Mouse (Mus musculus): ENCODE data around the gene Ssh2. TPM values are rescaled to one million over a fixed set of nuclear protein-coding genes. Genes with fewer than 3 reads are reported as not detected.

Ssh2 gene
- polyA plus RNA-seq, 1 experiment from 2014 or later: 17.6 TPM

DNA sequence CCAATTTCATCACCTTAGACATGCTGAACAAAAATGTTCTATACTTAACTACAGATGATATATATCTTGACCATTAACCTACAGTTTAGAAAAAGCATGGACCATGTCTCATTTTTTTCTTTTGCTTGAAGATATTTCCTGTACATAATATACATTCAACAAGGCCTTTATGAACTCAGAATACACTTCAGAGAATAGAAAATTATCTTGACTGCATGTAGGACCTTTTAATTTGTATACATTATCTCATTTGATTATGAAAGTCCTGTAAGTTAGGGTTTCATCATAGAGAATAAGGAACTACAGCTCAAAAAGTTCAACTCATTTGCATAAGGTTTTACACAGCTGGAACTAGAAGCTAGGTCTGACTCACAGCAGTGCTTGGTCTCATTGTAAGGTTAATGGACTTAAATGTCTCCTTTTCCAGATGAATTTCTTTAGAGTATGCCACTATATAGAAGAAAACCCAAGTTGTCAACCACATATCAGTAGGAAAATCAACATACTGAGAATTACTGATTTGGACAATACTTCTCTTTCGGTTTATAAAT is 1.9 kb upstream of the Ssh2 start:
- Histone ChIP-seq H3K36me3 (ENCODE audit: control insufficient read depth, insufficient read depth, low read length) (no peaks in the 10 kb centered on the region), H3K4me3 (ENCODE audit: low read depth, low read length) (no peak overlapping the region), H3K4me1 (replicated peaks; ENCODE audit: control insufficient read depth, insufficient read depth, low read length) (peaks cover 2% of the 10 kb centered on the region; the same call in 1 of the 2 replicates), H3K27ac (ENCODE audit: low read depth, low read length) (no peak overlapping the region), H3K9me3 (ENCODE audit: control insufficient read depth, low read length) (no peaks in the 10 kb centered on the region), H3K27me3 (ENCODE audit: control insufficient read depth, insufficient read depth, low read length) (no peaks in the 10 kb centered on the region), H3K9ac (ENCODE audit: low read length) (no peak overlapping the region), H3K4me2 (ENCODE audit: low read depth, low read length, severe bottlenecking) (no peak overlapping the region)
- ATAC-seq (replicated peaks; ENCODE audit: low FRiP score) (no peak), DNase-seq (ENCODE audit: low spot score) (no peak)
- 87% methylated on average over 1 of the region's 1 CpGs for WGBS

DNA sequence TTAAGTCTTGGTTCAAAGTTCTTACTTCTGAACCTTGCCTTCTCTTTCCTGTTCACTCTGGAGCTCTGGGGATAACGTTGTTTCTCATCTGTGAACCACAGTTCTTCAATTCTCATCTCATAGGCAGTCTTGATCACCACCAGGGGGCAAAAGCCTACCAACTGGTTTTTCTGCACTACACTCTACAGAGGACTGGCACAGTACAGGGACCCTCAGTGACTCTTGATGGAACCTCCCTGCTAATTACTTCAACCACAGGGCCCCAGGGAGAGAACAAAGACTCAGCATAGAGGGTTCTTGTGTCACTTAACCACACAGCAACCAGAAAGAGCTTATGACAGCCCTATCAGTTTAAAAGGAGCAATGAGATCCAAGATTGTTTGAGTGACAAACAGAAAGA is 1.3 kb upstream of the Ssh2 start:
- Histone ChIP-seq H3K27me3 (ENCODE audit: control insufficient read depth, insufficient read depth, low read length) (no peaks in the 10 kb centered on the region), H3K4me1 (replicated peaks; ENCODE audit: control insufficient read depth, insufficient read depth, low read length) (peaks cover 2% of the 10 kb centered on the region; the same call in 1 of the 2 replicates), H3K4me3 (ENCODE audit: low read depth, low read length) (no peak overlapping the region), H3K9ac (ENCODE audit: low read length) (no peak overlapping the region), H3K27ac (ENCODE audit: low read depth, low read length) (no peak overlapping the region), H3K9me3 (ENCODE audit: control insufficient read depth, low read length) (no peaks in the 10 kb centered on the region), H3K4me2 (ENCODE audit: low read depth, low read length, severe bottlenecking) (peak overlapping the region; percentile 85; the same call in 1 of the 2 replicates), H3K36me3 (ENCODE audit: control insufficient read depth, insufficient read depth, low read length) (no peaks in the 10 kb centered on the region)
- DNase-seq (ENCODE audit: low spot score): peak; percentile 63
- 3% methylated on average over 1 of the region's 1 CpGs for WGBS
- no peak for ATAC-seq (replicated peaks; ENCODE audit: low FRiP score)

DNA sequence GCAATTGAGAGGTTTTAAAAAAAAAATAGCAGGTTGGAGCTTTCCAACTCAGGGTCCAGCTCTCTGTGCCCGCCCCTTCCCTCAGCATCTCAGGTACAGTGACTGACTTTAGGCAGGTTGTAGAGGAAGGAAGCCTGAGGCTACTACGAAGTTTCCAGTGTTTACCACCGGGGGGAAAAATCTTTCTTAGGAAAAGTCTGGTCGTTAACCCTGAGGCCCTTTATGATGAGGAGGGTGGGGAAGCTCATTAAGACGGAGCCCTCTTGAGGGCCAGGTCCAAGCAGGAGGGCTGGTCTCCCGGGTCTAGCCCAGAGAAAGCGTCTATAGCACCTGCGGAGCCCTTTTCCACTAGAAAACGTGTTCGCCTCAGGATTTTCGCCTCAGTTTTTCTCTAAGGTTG is 604 bp upstream of the Ssh2 start:
- Histone ChIP-seq H3K27ac (ENCODE audit: low read depth, low read length) (peak overlapping the region; percentile 98; the same call in 1 of the 2 replicates), H3K36me3 (ENCODE audit: control insufficient read depth, insufficient read depth, low read length) (no peaks in the 10 kb centered on the region), H3K4me2 (ENCODE audit: low read depth, low read length, severe bottlenecking) (peak overlapping the region; percentile 85), H3K4me3 (ENCODE audit: low read depth, low read length) (peak overlapping the region; percentile 93), H3K27me3 (ENCODE audit: control insufficient read depth, insufficient read depth, low read length) (no peaks in the 10 kb centered on the region), H3K9me3 (ENCODE audit: control insufficient read depth, low read length) (no peaks in the 10 kb centered on the region), H3K9ac (ENCODE audit: low read length) (peak overlapping the region; percentile 92), H3K4me1 (replicated peaks; ENCODE audit: control insufficient read depth, insufficient read depth, low read length) (peaks cover 2% of the 10 kb centered on the region; the same call in 1 of the 2 replicates)
- ATAC-seq (replicated peaks; ENCODE audit: low FRiP score): peak; percentile 54
- WGBS: 2% methylated on average over 11 of the region's 11 CpGs
- DNase-seq (ENCODE audit: low spot score): no peak

DNA sequence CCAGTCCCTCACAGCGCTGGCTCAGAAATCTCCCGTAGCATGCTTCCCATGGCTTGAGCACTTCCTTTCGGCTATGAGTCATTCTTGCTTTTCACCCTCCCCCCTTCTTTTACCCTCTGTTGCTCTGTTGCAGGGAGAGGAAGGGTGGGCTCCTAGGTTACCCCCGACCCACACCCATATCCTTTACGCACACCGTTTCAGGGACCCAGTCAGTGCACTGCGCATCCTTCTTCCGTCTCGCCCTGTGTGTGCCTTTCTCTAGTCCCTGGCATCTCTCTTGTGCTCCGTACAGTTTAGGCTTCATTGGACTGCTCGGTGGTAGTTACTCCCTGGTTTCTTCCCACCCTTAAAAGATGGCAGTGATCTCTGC is 659 bp downstream of the Ssh2 start:
- Histone ChIP-seq H3K4me2 (ENCODE audit: low read depth, low read length, severe bottlenecking) (peak overlapping the region; percentile 85), H3K36me3 (ENCODE audit: control insufficient read depth, insufficient read depth, low read length) (no peaks in the 10 kb centered on the region), H3K9ac (ENCODE audit: low read length) (peak overlapping the region; percentile 92), H3K4me1 (replicated peaks; ENCODE audit: control insufficient read depth, insufficient read depth, low read length) (peaks cover 2% of the 10 kb centered on the region; the same call in 1 of the 2 replicates), H3K27me3 (ENCODE audit: control insufficient read depth, insufficient read depth, low read length) (no peaks in the 10 kb centered on the region), H3K4me3 (ENCODE audit: low read depth, low read length) (peak overlapping the region; percentile 93), H3K9me3 (ENCODE audit: control insufficient read depth, low read length) (no peaks in the 10 kb centered on the region), H3K27ac (ENCODE audit: low read depth, low read length) (peak overlapping the region; percentile 98)
- ATAC-seq (replicated peaks; ENCODE audit: low FRiP score) (peak; percentile 56; the same call in 1 of the 2 replicates), DNase-seq (ENCODE audit: low spot score) (no peak)
- under 1% methylated on average over 11 of the region's 11 CpGs for WGBS

DNA sequence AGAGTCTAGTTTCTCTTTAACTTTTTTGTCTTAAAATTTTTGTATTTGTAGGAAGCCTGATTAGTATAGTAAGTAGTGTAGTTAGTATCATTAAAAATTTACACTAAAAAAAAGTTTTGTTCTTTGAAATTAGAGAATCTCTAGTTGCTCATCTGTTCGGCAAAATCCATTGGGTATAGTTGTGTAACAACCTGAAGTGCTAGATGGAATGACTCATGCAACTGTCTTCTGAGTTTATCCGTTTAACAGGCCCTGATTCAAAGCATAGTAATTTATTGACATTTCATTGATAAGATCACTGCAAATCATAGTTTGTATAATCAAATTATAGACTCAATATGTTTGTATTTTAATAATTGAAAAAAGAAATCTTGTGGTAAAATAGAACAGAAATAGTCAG is 14.7 kb downstream of the Ssh2 start:
- H3K4me1 ChIP-seq (replicated peaks; ENCODE audit: control insufficient read depth, insufficient read depth, low read length): no peaks in the 10 kb centered on the region
- 94% methylated on average over 2 of the region's 2 CpGs for WGBS
- no peak overlapping the region for H3K4me3 ChIP-seq (ENCODE audit: low read depth, low read length)
- H3K27me3 ChIP-seq (ENCODE audit: control insufficient read depth, insufficient read depth, low read length): no peaks in the 10 kb centered on the region
- ATAC-seq (replicated peaks; ENCODE audit: low FRiP score): no peak
- no peak overlapping the region for H3K4me2 ChIP-seq (ENCODE audit: low read depth, low read length, severe bottlenecking)
- no peaks in the 10 kb centered on the region for H3K36me3 ChIP-seq (ENCODE audit: control insufficient read depth, insufficient read depth, low read length)
- no peaks in the 10 kb centered on the region for H3K9me3 ChIP-seq (ENCODE audit: control insufficient read depth, low read length)
- DNase-seq (ENCODE audit: low spot score): no peak
- H3K9ac ChIP-seq (ENCODE audit: low read length): no peak overlapping the region
- no peak overlapping the region for H3K27ac ChIP-seq (ENCODE audit: low read depth, low read length)

DNA sequence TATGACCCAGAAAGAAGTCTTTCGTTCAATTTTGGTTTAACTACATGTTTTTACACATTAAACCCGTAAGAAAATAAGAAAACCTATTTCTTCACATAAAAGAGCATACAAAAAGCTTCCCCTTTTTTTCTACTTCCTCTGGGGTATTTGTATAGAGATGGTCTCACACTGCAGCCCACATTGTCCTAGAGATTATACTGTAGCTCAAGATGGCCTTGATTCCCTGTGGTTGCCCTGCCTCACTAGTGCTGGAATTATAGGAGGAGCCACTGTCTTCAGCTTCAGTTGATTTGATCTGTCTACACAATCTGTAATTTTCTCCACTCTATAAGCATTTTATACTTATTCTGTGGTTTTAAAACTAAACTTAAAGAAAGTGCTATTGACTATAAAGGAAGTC is 15.4 kb downstream of the Ssh2 start:
- no peaks in the 10 kb centered on the region for H3K9me3 ChIP-seq (ENCODE audit: control insufficient read depth, low read length)
- H3K4me1 ChIP-seq (replicated peaks; ENCODE audit: control insufficient read depth, insufficient read depth, low read length): no peaks in the 10 kb centered on the region
- no peak for DNase-seq (ENCODE audit: low spot score)
- H3K9ac ChIP-seq (ENCODE audit: low read length): no peak overlapping the region
- H3K27me3 ChIP-seq (ENCODE audit: control insufficient read depth, insufficient read depth, low read length): no peaks in the 10 kb centered on the region
- WGBS: 92% methylated on average over 2 of the region's 2 CpGs
- H3K27ac ChIP-seq (ENCODE audit: low read depth, low read length): no peak overlapping the region
- H3K36me3 ChIP-seq (ENCODE audit: control insufficient read depth, insufficient read depth, low read length): no peaks in the 10 kb centered on the region
- no peak overlapping the region for H3K4me3 ChIP-seq (ENCODE audit: low read depth, low read length)
- no peak for ATAC-seq (replicated peaks; ENCODE audit: low FRiP score)
- no peak overlapping the region for H3K4me2 ChIP-seq (ENCODE audit: low read depth, low read length, severe bottlenecking)

DNA sequence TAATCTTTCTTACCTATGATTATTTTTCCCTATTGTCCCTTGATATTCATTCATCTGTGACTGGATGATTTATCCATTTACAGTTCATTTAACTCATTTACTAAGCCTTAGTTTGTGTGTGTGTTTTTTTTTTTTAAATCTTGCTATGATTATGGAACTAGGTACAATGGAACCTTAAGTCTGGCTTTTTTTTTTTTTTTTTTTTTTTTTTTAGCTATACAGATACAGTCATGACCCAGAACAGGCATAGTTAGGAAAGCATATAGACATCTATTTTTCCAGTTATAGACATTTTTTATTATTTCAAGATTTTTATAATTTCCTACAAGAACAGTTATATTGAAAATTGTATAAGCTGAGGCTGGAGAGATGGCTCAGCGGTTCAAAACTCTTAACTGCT is 19.2 kb downstream of the Ssh2 start:
- WGBS: 98% methylated on average over 1 of the region's 1 CpGs
- no peak overlapping the region for H3K4me2 ChIP-seq (ENCODE audit: low read depth, low read length, severe bottlenecking)
- ATAC-seq (replicated peaks; ENCODE audit: low FRiP score): no peak

DNA sequence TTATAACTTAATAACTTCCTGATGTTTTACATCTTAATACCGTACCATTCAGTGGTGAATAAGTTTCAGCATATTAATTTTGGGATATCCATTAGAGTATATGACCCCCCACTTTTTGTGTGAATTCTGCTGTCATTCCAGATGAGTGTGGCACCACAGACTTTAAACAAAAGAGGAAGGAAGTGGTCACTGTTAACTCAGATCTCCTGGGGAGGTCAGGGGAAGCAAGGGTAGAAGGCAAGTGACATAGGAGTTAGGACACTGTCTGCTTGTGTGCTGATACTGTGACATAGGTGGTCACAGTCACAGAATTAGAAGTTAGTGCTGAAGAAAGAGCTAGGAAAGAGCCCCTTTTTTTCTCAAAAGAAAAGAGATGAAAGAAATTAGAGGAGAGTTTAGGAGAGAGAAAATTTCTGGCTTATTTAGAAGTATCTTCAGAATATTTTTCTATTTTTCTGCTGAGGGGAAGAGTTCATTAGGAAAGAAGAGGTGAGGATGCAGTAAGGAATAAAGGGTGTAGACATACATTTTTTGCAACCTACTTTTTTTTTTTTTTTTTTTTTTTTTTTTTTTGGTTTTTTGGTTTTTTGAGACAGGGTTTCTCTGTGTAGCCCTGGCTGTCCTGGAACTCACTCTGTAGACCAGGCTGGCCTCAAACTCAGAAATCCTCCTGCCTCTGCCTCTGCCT is 23.7 kb downstream of the Ssh2 start:
- Histone ChIP-seq H3K4me2 (ENCODE audit: low read depth, low read length, severe bottlenecking) (no peak overlapping the region), H3K27ac (ENCODE audit: low read depth, low read length) (no peak overlapping the region), H3K4me3 (ENCODE audit: low read depth, low read length) (no peak overlapping the region), H3K4me1 (replicated peaks; ENCODE audit: control insufficient read depth, insufficient read depth, low read length) (no peaks in the 10 kb centered on the region), H3K27me3 (ENCODE audit: control insufficient read depth, insufficient read depth, low read length) (no peaks in the 10 kb centered on the region), H3K9me3 (ENCODE audit: control insufficient read depth, low read length) (no peaks in the 10 kb centered on the region), H3K36me3 (ENCODE audit: control insufficient read depth, insufficient read depth, low read length) (no peaks in the 10 kb centered on the region), H3K9ac (ENCODE audit: low read length) (no peak overlapping the region)
- 92% methylated on average over 1 of the region's 1 CpGs for WGBS
- no peak for ATAC-seq (replicated peaks; ENCODE audit: low FRiP score)
- DNase-seq (ENCODE audit: low spot score): no peak

More for the DNA sequence above, 19.2 kb downstream of the Ssh2 start:
- H3K27ac ChIP-seq (ENCODE audit: low read depth, low read length): no peak overlapping the region
- no peak overlapping the region for H3K9ac ChIP-seq (ENCODE audit: low read length)
- no peaks in the 10 kb centered on the region for H3K36me3 ChIP-seq (ENCODE audit: control insufficient read depth, insufficient read depth, low read length)
- no peak overlapping the region for H3K4me3 ChIP-seq (ENCODE audit: low read depth, low read length)
- no peaks in the 10 kb centered on the region for H3K9me3 ChIP-seq (ENCODE audit: control insufficient read depth, low read length)
- no peaks in the 10 kb centered on the region for H3K4me1 ChIP-seq (replicated peaks; ENCODE audit: control insufficient read depth, insufficient read depth, low read length)
- no peak for DNase-seq (ENCODE audit: low spot score)
- H3K27me3 ChIP-seq (ENCODE audit: control insufficient read depth, insufficient read depth, low read length): no peaks in the 10 kb centered on the region

All from forebrain, embryonic 11.5 days (tissue).